Mouse (Mus musculus): ENCODE measurements at regions not wholly inside any gene's neighbourhood (a gene's known extent, or its start where the extent isn't known, plus 50 kb on each side); places are given as distances from the start of the nearest gene placed in this dataset.
A peak's percentile ranks its signal among the peaks of the same experiment; 100 is the strongest.

DNA sequence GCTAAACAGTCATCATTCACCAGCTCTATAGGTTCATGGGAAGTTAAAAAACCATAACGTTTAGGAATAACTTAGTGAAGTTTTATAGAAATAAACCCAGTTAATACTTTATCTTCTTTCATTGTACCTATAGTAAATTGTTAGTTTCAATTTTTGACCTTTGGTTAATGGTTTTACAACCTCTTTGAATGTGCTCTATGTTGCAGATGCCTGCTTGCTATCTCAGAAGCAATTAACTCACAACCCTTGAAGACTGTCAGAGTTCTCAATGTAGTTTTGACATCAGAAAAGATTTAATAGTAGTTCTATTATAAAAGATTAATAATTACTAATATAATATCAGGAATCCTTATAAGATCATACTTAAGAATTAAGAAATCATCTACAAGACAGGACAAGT, 294.8 kb upstream of the St8sia4 start:
- Histone ChIP-seq H3K4me3 (replicated peaks) (no peak overlapping the region), H3K4me1 (replicated peaks) (no peaks in the 10 kb centered on the region), H3K27ac (no peak overlapping the region), H3K36me3 (no peaks in the 10 kb centered on the region), H3K4me2 (replicated peaks) (no peak overlapping the region), H3K27me3 (replicated peaks) (no peaks in the 10 kb centered on the region), H3K9ac (no peak overlapping the region), H3K9me3 (no peaks in the 10 kb centered on the region)
- peak; percentile 83 for ATAC-seq
- WGBS = 24% methylated on average over 1 of the region's 1 CpGs
